Mouse (Mus musculus): ENCODE results near the gene Serpinb12. TPM values are rescaled to one million over a fixed set of nuclear protein-coding genes. Genes with fewer than 3 reads are reported as not detected.

The Serpinb12 gene
- polyA plus RNA-seq, 2 experiments = 4.9 to 17.9 TPM

- Histone ChIP-seq H3K4me1 (ENCODE audit: control insufficient read depth, insufficient read depth, low read length) (no peaks in the 10 kb centered on the region), H3K4me2 (replicated peaks; ENCODE audit: low read depth, low read length, severe bottlenecking) (no peak overlapping the region), H3K36me3 (ENCODE audit: control insufficient read depth, insufficient read depth, low read length) (no peaks in the 10 kb centered on the region), H3K9me3 (ENCODE audit: control insufficient read depth, low read length) (no peaks in the 10 kb centered on the region), H3K27ac (replicated peaks; ENCODE audit: low read depth, low read length) (no peak overlapping the region), H3K27me3 (ENCODE audit: control insufficient read depth, insufficient read depth, low read length) (no peaks in the 10 kb centered on the region), H3K4me3 (replicated peaks; ENCODE audit: low read length) (no peak overlapping the region), H3K9ac (ENCODE audit: low read depth, low read length, severe bottlenecking) (no peak overlapping the region)
- DNase-seq (ENCODE audit: low spot score) (no peak), ATAC-seq (ENCODE audit: low FRiP score, low read depth) (no peak)
- WGBS = 78% methylated on average over 2 of the region's 2 CpGs
- TF ChIP-seq POLR2A (IDR thresholded peaks at IDR 0.05; ENCODE audit: borderline replicate concordance, extremely low read depth, insufficient read depth, insufficient read length) = no peak
These were observed 67.5 kb downstream of the Serpinb12 start for GRCm38 (mm10) chr1:107001754-107002153.

GRCm38 (mm10) chr1:107006316-107006715, 72.1 kb downstream of the Serpinb12 start:
- DNase-seq (ENCODE audit: low spot score) = no peak
- no peak for TF ChIP-seq POLR2A (IDR thresholded peaks at IDR 0.05; ENCODE audit: borderline replicate concordance, extremely low read depth, insufficient read depth, insufficient read length)

More at GRCm38 (mm10) chr1:107006316-107006715, 72.1 kb downstream of the Serpinb12 start:
- Histone ChIP-seq H3K4me1 (ENCODE audit: control insufficient read depth, insufficient read depth, low read length) (no peaks in the 10 kb centered on the region), H3K27ac (replicated peaks; ENCODE audit: low read depth, low read length) (no peak overlapping the region), H3K27me3 (ENCODE audit: control insufficient read depth, insufficient read depth, low read length) (no peaks in the 10 kb centered on the region), H3K4me3 (replicated peaks; ENCODE audit: low read length) (no peak overlapping the region), H3K36me3 (ENCODE audit: control insufficient read depth, insufficient read depth, low read length) (no peaks in the 10 kb centered on the region), H3K9ac (ENCODE audit: low read depth, low read length, severe bottlenecking) (no peak overlapping the region), H3K9me3 (ENCODE audit: control insufficient read depth, low read length) (no peaks in the 10 kb centered on the region), H3K4me2 (replicated peaks; ENCODE audit: low read depth, low read length, severe bottlenecking) (no peak overlapping the region)
- ATAC-seq (ENCODE audit: low FRiP score, low read depth) = no peak
- WGBS = 72% methylated on average over 3 of the region's 3 CpGs

Other genes with a start within 250 kb of the Serpinb12 start
- gene Bcl2, start 220.2 kb upstream of the Serpinb12 start, polyA plus RNA-seq (2012; rRNA removed) = 8.0 TPM in 2 replicates
- 15.7 and 20.1 TPM in 2 replicates for gene Bcl2, start 220.2 kb upstream of the Serpinb12 start, polyA plus RNA-seq (2014; fragmentation: Nextera tagmentation; extraction: Ambion mirVana)
- gene Kdsr, start 174.7 kb upstream of the Serpinb12 start, polyA plus RNA-seq (2012; rRNA removed) = 7.2 and 7.9 TPM in 2 replicates
- gene Kdsr, start 174.7 kb upstream of the Serpinb12 start, polyA plus RNA-seq (2014; fragmentation: Nextera tagmentation; extraction: Ambion mirVana) = 16.2 and 17.4 TPM in 2 replicates
- 25.1 and 37.4 TPM in 2 replicates for gene Vps4b, start 137.7 kb upstream of the Serpinb12 start, polyA plus RNA-seq (2012; rRNA removed)
- 66.1 and 67.9 TPM in 2 replicates for gene Vps4b, start 137.7 kb upstream of the Serpinb12 start, polyA plus RNA-seq (2014; fragmentation: Nextera tagmentation; extraction: Ambion mirVana)
- 1.2 and 2.7 TPM in 2 replicates for gene Serpinb5, start 73.3 kb upstream of the Serpinb12 start, polyA plus RNA-seq (2012; rRNA removed)
- gene Serpinb5, start 73.3 kb upstream of the Serpinb12 start, polyA plus RNA-seq (2014; fragmentation: Nextera tagmentation; extraction: Ambion mirVana) = 8.9 and 16.1 TPM in 2 replicates
- gene Serpinb13, start 46.5 kb downstream of the Serpinb12 start, polyA plus RNA-seq (2012; rRNA removed) = not detected in 2 replicates
- gene Serpinb13, start 46.5 kb downstream of the Serpinb12 start, polyA plus RNA-seq (2014; fragmentation: Nextera tagmentation; extraction: Ambion mirVana) = not detected in 2 replicates
- 1.7 and 2.3 TPM in 2 replicates for gene Serpinb3a, start 117.9 kb downstream of the Serpinb12 start, polyA plus RNA-seq (2012; rRNA removed)
- gene Serpinb3a, start 117.9 kb downstream of the Serpinb12 start, polyA plus RNA-seq (2014; fragmentation: Nextera tagmentation; extraction: Ambion mirVana) = 5.1 and 8.0 TPM in 2 replicates
- 0.05 and 0.13 TPM in 2 replicates for gene Serpinb3d, start 149.1 kb downstream of the Serpinb12 start, polyA plus RNA-seq (2012; rRNA removed)
- 0.65 and 1.4 TPM in 2 replicates for gene Serpinb3d, start 149.1 kb downstream of the Serpinb12 start, polyA plus RNA-seq (2014; fragmentation: Nextera tagmentation; extraction: Ambion mirVana)